Mouse (Mus musculus) WW6 (cell line): ENCODE data around the gene Krtap1-3.
"Not testable (repeated sequence)": the region's sequence is repeated elsewhere in the genome, so short reads cannot be mapped to it uniquely, and the experiment has no call there.

Source experiments
- DNase-seq: peaks from one replicate; pipeline ENCODE4 v3.0.0-alpha.2; 2013; ENCODE audit warnings: low read depth, low spot score

Krtap1-3 gene

DNA sequence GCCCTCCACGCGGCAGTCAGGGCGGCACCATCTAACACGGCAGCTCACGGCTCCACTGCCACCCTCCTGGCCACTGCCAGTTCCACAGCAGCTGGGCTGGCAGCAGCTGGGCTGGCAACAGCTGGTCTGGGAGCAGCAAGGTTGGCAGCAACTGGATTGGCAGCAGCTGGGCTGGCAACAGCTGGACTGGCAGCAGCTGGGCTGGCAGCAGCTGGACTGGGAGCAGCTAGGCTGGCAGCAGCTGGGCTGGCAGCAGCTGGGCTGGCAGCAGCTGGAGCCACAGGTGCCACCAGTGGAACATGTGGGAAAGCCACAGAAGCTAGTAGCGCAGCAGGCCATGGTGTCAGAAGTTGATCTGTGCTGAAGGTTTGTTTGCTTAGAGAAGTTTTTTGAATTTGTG, at the start of gene Krtap1-3:
TSS of gene Krtap1-3 (minus strand) at position 359 of the 400 bp plus-strand sequence.
- no peak for DNase-seq

DNA sequence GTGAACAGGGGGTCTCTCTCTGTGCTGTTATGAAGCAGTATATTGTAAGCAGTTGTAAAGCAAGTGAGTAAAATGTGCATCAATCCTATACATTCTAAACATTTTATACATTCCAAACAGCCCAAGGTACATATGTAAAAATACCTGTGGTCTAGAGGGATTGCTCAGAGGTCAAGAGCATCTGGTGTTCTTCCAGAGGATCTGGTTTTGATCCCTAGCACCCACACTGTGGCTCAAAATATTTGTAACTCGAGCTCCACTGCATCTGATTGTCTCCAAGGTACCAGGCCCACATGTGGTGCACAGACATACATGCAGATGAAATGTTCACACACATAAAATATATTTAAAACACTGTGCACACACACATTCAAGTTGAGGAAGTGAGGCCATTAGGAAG, 49.8 kb upstream of the Krtap1-3 start:
- no peak for DNase-seq

DNA sequence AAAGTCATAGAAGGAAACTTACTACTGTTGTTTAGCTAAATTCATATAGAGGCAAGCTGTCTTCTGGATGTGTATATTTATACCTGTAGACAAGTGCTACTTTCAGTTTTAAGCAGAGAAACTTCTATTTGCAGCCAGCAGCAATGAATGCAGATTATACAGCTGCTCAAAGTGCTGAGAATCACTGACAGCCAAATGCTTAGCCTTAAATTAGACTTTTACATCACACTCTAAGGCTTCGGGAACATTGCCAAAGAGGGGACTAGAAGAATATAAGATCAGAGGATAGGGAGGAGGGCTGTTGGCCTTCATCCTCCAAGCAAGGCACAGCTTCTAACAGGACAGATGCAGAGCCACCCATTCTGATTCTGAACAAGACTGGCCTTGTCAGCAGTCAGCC, 45.9 kb upstream of the Krtap1-3 start:
- DNase-seq, result no peak

- DNase-seq, result no peak
These were observed 43.6 kb upstream of the Krtap1-3 start, which contains the start of gene Krtap4-2 for GRCm38 (mm10) chr11:99634653-99635134. TSS of gene Krtap4-2 (minus strand) at chr11:99635084.

DNA sequence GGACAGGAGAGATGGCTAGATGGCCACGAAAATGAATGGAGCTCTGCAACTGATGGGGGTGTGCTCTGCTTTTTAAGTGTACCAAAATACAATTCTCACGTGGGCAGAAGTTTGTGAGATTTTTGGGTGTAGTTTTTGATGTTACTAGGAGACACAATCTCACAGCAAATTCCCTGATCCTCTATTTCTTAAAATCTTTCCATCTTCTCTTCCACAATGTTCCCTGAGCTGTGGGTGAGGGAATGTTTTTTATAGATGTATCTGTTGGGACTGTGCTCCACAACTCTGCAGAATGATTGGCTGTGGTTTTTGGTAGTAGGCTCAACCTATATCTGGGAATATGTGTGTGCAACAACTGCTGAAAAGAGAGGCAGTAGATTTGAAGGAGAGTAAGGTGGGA, 42.2 kb upstream of the Krtap1-3 start:
- DNase-seq, result no peak

GRCm38 (mm10) chr11:99630890-99631289, 39.8 kb upstream of the Krtap1-3 start:
- no peak for DNase-seq

- DNase-seq, result no peak
These were observed 37.0 kb upstream of the Krtap1-3 start, which contains the start of gene Krtap4-1 for GRCm38 (mm10) chr11:99628138-99628537. TSS of gene Krtap4-1 (minus strand) at chr11:99628238.

GRCm38 (mm10) chr11:99620335-99620734, 29.2 kb upstream of the Krtap1-3 start, which contains the start of gene Gm11562:
TSS of gene Gm11562 (minus strand) at chr11:99620435.
- DNase-seq, result no peak

DNA sequence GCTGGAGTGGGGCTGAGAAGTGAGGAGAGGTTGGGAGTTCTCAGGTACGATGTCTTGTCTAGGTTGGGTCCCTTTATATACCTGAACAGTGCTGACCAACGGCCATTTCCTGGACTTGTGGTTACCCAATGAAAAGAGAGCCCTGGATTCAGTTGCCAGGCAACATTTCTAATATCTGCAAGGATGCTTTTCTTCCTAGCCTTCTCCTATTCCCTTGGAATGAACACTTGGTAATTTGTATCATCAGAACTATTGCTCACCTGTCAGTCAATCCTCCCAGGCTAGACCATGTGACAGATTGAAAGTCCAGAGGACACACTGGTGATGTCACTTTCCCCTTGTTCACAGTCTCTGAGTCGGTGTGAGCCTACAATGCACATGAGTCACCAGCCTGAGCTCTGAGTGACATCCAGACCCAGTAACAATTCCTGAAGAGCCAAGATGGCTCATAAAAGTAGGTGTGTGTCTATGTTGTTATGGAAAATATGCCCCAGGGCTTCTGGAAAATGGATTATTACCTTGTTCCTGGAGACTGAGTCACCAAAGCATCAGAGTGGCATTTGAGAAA, 23.7 kb upstream of the Krtap1-3 start, which contains the start of gene Krtap2-4:
TSS of gene Krtap2-4 (minus strand) at position 51 of the 568 bp plus-strand sequence.
- DNase-seq, result no peak

GRCm38 (mm10) chr11:99610089-99610488, 18.9 kb upstream of the Krtap1-3 start, which contains the start of gene Gm11937:
TSS of gene Gm11937 (minus strand) at chr11:99610189.
- not testable (repeated sequence) for DNase-seq

- no peak for DNase-seq
These were observed 18.0 kb upstream of the Krtap1-3 start for GRCm38 (mm10) chr11:99609126-99609525.

DNA sequence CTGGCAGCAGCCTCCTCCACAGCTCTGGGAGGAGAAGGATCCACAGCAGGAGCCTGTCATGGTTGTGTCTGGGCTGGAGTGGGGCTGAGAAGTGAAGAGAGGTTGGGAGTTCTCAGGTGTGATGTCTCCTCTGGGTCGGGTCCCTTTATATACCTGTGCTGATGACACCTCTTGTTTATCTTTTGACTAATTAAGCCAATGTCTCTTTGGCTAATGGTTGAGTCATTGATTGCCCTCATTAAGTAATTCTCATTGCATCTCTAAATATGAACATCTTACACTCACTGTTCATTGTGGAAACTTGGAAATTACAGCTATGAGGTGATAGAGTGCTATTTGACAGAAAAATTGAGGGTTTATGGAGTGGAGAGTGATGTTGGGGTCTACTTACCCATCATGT, 12.1 kb upstream of the Krtap1-3 start, which contains the start of gene Gm11938:
TSS of gene Gm11938 (minus strand) at position 101 of the 400 bp plus-strand sequence.
- not testable (repeated sequence) for DNase-seq

- not testable (repeated sequence) for DNase-seq
These were observed 6.6 kb upstream of the Krtap1-3 start, which contains the start of gene Krtap9-3 for GRCm38 (mm10) chr11:99597742-99598141. TSS of gene Krtap9-3 (minus strand) at chr11:99598105.

- DNase-seq, result no peak
These were observed 6.0 kb downstream of the Krtap1-3 start for GRCm38 (mm10) chr11:99585096-99585495.

GRCm38 (mm10) chr11:99583245-99583704, 7.9 kb downstream of the Krtap1-3 start, which contains the start of gene Krtap1-4:
TSS of gene Krtap1-4 (minus strand) at chr11:99583654.
- no peak for DNase-seq

- DNase-seq, result no peak
These were observed 9.6 kb downstream of the Krtap1-3 start for GRCm38 (mm10) chr11:99581564-99581963.

GRCm38 (mm10) chr11:99581051-99581450, 10.1 kb downstream of the Krtap1-3 start:
- no peak for DNase-seq

DNA sequence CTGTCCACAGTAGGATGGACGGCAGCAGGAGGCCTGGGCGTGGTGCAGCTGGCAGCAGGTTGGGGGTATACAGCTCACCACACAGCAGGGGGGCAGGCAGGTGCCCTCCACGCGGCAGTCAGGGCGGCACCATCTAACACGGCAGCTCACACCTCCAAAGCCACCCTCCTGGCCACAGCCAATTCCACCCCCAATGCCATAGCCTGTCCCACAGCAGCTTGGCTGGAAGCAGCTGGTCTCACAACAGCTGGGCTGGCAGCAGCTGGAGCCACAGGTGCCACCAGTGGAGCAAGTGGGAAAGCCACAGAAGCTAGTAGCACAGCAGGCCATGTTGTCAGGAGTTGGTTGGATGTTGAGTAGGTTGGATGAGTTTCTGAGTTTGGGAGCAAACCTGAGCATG, 10.5 kb downstream of the Krtap1-3 start, which contains the start of gene Krtap1-5:
TSS of gene Krtap1-5 (minus strand) at position 381 of the 400 bp plus-strand sequence.
- no peak for DNase-seq

GRCm38 (mm10) chr11:99574106-99574505, 17.0 kb downstream of the Krtap1-3 start:
- peak; percentile 53 for DNase-seq

GRCm38 (mm10) chr11:99573164-99573563, 18.0 kb downstream of the Krtap1-3 start:
- DNase-seq, result no peak

- DNase-seq, result no peak
These were observed 24.6 kb downstream of the Krtap1-3 start, which contains the start of gene Krtap3-1 for GRCm38 (mm10) chr11:99566530-99566929. TSS of gene Krtap3-1 (minus strand) at chr11:99566630.

- DNase-seq, result no peak
These were observed 28.6 kb downstream of the Krtap1-3 start for GRCm38 (mm10) chr11:99562580-99562979.

- no peak for DNase-seq
These were observed 31.8 kb downstream of the Krtap1-3 start, which contains the start of gene Gm11939 for GRCm38 (mm10) chr11:99559366-99559765. TSS of gene Gm11939 (minus strand) at chr11:99559466.
